Mouse (Mus musculus) intestine, postnatal 0 days (tissue): ENCODE measurements around the gene Tmed1. TPM values are rescaled to one million over a fixed set of nuclear protein-coding genes. Genes with fewer than 3 reads are reported as not detected.
A peak's percentile ranks its signal among the peaks of the same experiment; 100 is the strongest.

Experiments
- ATAC-seq: fragments of 200-750 bp; cut with Nextera tagmentation; 2 replicates; pipeline ENCODE4 v1.8.0; 2017; ENCODE audit warnings: mild to moderate bottlenecking, moderate TSS enrichment, moderate library complexity
- H3K27ac ChIP-seq: fragments of 300-500 bp; sonication (generic); 2 replicates; pipeline ENCODE4 v1.5.1; 2014; ENCODE audit warnings: mild to moderate bottlenecking, low read depth, low read length, moderate library complexity
- H3K27me3 ChIP-seq: fragments of 300-500 bp; sonication (generic); replicated peaks from 2 replicates; pipeline ENCODE4 v1.6.1; 2014; ENCODE audit warnings: low read length, mixed read lengths; ENCODE audit not compliant: control insufficient read depth, insufficient read depth
- H3K36me3 ChIP-seq: fragments of 300-500 bp; sonication (generic); 2 replicates; pipeline ENCODE4 v1.6.1; 2014; ENCODE audit warnings: mild to moderate bottlenecking, moderate library complexity; ENCODE audit not compliant: control insufficient read depth, insufficient read depth
- H3K4me1 ChIP-seq: fragments of 300-500 bp; sonication (generic); replicated peaks from 2 replicates; pipeline ENCODE4 v1.6.1; 2014; ENCODE audit warnings: antibody characterized with exemption, low read length, mixed read lengths; ENCODE audit not compliant: control insufficient read depth, insufficient read depth
- H3K4me2 ChIP-seq: fragments of 300-500 bp; sonication (generic); replicated peaks from 2 replicates; pipeline ENCODE4 v1.6.1; 2014; ENCODE audit warnings: low read depth, mild to moderate bottlenecking, moderate library complexity
- H3K4me3 ChIP-seq: fragments of 300-500 bp; sonication (generic); 2 replicates; pipeline ENCODE4 v1.5.1; 2014; ENCODE audit warnings: low read depth, low read length
- H3K9ac ChIP-seq: fragments of 300-500 bp; sonication (generic); 2 replicates; pipeline ENCODE4 v1.6.1; 2014; ENCODE audit warnings: mild to moderate bottlenecking, low read depth, low read length
- H3K9me3 ChIP-seq: fragments of 300-500 bp; sonication (generic); 2 replicates; pipeline ENCODE4 v1.6.1; 2016; ENCODE audit warnings: mixed run types; ENCODE audit not compliant: control insufficient read depth
- CTCF ChIP-seq: sonication (generic); IDR thresholded peaks from 2 replicates; pipeline ENCODE4 v1.5.1; 2016; ENCODE audit warnings: low read depth, mild to moderate bottlenecking, control low read depth, antibody characterized with exemption, moderate library complexity
- WGBS: fragments of 180-500 bp; shearing (Covaris S2); extraction: QIAGEN DNeasy Blood & Tissue Kit; methylation state at CpG from one replicate; pipeline ENCODE4 v1.1.7; 2014; 5-methylcytosine and 5-hydroxymethylcytosine counted together
- polyA plus RNA-seq: library from polyadenylated mRNA; unstranded; fragments of >200 nt; fragmentation: Nextera tagmentation; extraction: Ambion mirVana; gene quantifications from 2 replicates; pipeline ENCODE4 v1.2.1, GENCODE M21; 2015

The Tmed1 gene
- 31.1 and 31.4 TPM in 2 replicates for polyA plus RNA-seq

- TF ChIP-seq CTCF = no peak
- peaks cover 33% of the 10 kb centered on the region for H3K36me3 ChIP-seq
- peak; percentile 97 for ATAC-seq
- no peaks in the 10 kb centered on the region for H3K9me3 ChIP-seq
- peak within 1 kb of the TSS; percentile 67 for H3K4me2 ChIP-seq
- H3K9ac ChIP-seq = peak within 1 kb of the TSS; percentile 32
- H3K4me1 ChIP-seq = no peaks in the 10 kb centered on the region
- WGBS = under 1% methylated on average over 44 of the region's 44 CpGs
- peak within 1 kb of the TSS; percentile 55 for H3K4me3 ChIP-seq
- H3K27me3 ChIP-seq = no peaks in the 10 kb centered on the region
- peak within 1 kb of the TSS; percentile 65 for H3K27ac ChIP-seq
Observed at GRCm38 (mm10) chr9:21509772-21510688, at the start of gene Tmed1. Gene Tmed1, minus strand, starts transcription at chr9:21510252.

DNA sequence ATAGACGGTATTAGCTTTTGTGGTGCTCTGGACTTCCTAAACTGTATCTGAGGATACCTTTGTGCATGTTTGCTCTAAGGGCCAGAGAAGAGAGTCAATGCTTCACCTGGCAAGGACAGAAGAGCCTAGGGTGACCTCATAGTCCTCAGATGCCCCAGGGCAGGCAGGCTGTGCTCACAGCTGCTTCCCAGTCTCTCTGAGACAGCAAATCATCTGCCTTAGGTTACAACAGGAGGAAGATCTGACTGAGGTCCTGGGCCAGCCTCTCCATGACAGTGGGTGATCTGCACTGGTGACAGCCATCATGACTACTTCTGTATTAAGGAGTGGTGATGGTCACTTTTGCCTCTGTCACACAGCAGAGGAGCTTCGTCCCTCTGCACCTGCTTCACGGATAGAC, 49.1 kb upstream of the Tmed1 start:
- no peak for ATAC-seq
- Histone ChIP-seq H3K9ac (no peak overlapping the region), H3K4me1 (0 out of 2 replicates have a peak, but pooled peaks cover 3% of the 10 kb centered on the region), H3K27me3 (no peaks in the 10 kb centered on the region), H3K9me3 (no peaks in the 10 kb centered on the region), H3K4me2 (no peak overlapping the region), H3K27ac (no peak overlapping the region), H3K4me3 (no peak overlapping the region), H3K36me3 (peaks cover 10% of the 10 kb centered on the region; the same call in 1 of the 2 replicates)
- 94% methylated on average over 3 of the region's 3 CpGs for WGBS
- TF ChIP-seq CTCF = no peak

DNA sequence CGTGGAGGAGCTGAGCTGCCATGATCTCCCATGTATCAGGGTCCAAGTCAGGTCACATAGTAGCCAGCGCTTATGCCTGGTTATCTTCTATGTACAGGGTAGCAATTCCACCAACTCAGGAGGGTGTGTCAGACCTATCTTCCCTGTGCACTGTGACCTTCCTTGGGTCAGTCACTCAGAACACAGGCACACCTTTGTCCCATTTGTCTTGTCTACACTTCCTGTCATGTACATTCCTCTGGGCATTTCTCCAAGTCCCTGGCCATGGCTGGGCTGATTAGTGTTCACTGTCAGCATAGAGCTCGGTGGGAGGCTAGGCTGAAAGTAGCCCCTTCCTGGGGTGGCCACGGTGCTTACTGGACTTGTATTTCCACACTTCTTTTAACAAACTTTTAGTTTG, 48.3 kb upstream of the Tmed1 start:
- Histone ChIP-seq H3K4me1 (0 out of 2 replicates have a peak, but pooled peaks cover 3% of the 10 kb centered on the region), H3K4me2 (no peak overlapping the region), H3K4me3 (no peak overlapping the region), H3K9me3 (no peaks in the 10 kb centered on the region), H3K36me3 (peaks cover 14% of the 10 kb centered on the region; the same call in 1 of the 2 replicates), H3K9ac (no peak overlapping the region), H3K27me3 (no peaks in the 10 kb centered on the region), H3K27ac (peak overlapping the region; percentile 62; the same call in 1 of the 2 replicates)
- no peak for TF ChIP-seq CTCF
- ATAC-seq = peak; percentile 80
- WGBS = 39% methylated on average over 4 of the region's 4 CpGs

DNA sequence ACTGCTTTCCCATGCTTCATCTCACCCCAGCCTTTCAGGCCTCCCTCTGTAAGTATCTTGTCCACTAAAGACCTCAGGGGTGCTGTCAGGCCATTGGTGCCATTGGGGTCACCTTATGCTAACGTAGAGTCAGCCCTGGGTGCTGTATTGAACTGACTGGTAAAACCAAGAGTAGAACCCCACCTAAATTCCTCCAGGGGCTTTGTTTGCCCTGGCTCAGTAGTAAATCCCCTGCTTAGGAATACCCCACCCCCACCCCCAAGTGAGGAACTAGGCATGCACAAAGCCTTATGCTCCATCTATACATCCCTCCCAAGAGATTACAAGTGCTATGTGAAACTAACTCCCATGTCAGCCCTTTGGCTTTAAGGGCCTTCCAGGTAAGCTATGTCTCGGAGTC, 47.5 kb upstream of the Tmed1 start:
- Histone ChIP-seq H3K36me3 (peaks cover 14% of the 10 kb centered on the region; the same call in 1 of the 2 replicates), H3K27ac (no peak overlapping the region; the same call in 1 of the 2 replicates), H3K9me3 (no peaks in the 10 kb centered on the region), H3K4me3 (no peak overlapping the region), H3K27me3 (no peaks in the 10 kb centered on the region), H3K4me1 (0 out of 2 replicates have a peak, but pooled peaks cover 3% of the 10 kb centered on the region), H3K9ac (no peak overlapping the region), H3K4me2 (no peak overlapping the region)
- no peak for TF ChIP-seq CTCF
- WGBS = 70% methylated on average over 2 of the region's 2 CpGs
- ATAC-seq = no peak

DNA sequence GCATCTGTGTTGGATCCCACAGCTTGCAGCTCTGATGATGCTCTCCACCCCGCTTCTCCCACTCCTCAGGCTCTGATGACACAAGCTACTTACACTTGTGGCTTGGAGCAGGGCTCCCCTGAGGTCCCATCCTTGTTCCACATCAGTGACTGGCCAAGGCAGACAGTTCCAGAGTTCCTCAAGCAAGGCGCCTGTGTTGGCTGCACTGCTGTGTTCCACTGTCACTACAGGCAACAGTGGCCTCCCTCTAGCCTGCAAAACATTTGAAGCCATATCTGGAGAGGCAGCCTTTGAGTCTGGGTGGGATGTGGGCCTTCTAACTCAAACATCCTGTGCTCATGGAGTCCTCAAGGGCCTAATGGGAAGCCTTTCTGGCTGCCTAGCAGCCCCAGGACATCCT, 46.9 kb upstream of the Tmed1 start:
- 91% methylated on average over 2 of the region's 2 CpGs for WGBS

GRCm38 (mm10) chr9:21555198-21555742, 45.2 kb upstream of the Tmed1 start:
- H3K4me2 ChIP-seq = no peak overlapping the region
- ATAC-seq = no peak
- WGBS = 91% methylated on average over 6 of the region's 6 CpGs

More for the DNA sequence above, 46.9 kb upstream of the Tmed1 start:
- H3K9ac ChIP-seq = no peak overlapping the region
- no peak for ATAC-seq
- H3K4me3 ChIP-seq = no peak overlapping the region
- H3K4me1 ChIP-seq = 0 out of 2 replicates have a peak, but pooled peaks cover 3% of the 10 kb centered on the region
- H3K27ac ChIP-seq = no peak overlapping the region
- no peak for TF ChIP-seq CTCF
- H3K36me3 ChIP-seq = peaks cover 14% of the 10 kb centered on the region; the same call in 1 of the 2 replicates
- no peak overlapping the region for H3K4me2 ChIP-seq
- no peaks in the 10 kb centered on the region for H3K9me3 ChIP-seq
- no peaks in the 10 kb centered on the region for H3K27me3 ChIP-seq

More at GRCm38 (mm10) chr9:21555198-21555742, 45.2 kb upstream of the Tmed1 start:
- peaks cover 15% of the 10 kb centered on the region; the same call in 1 of the 2 replicates for H3K36me3 ChIP-seq
- no peaks in the 10 kb centered on the region for H3K9me3 ChIP-seq
- no peak overlapping the region for H3K4me3 ChIP-seq
- H3K4me1 ChIP-seq = 0 out of 2 replicates have a peak, but pooled peaks cover 3% of the 10 kb centered on the region
- H3K27ac ChIP-seq = no peak overlapping the region
- TF ChIP-seq CTCF = no peak; the same call in 1 of the 2 replicates
- H3K27me3 ChIP-seq = no peaks in the 10 kb centered on the region
- H3K9ac ChIP-seq = no peak overlapping the region
